Mouse (Mus musculus) cerebral cortex, adult 2 months (tissue): Measurements from ENCODE around the gene Mab21l1.

Source experiments
- WGBS: fragments of 180-500 bp; shearing (Covaris S2); methylation state at CpG from one replicate; pipeline ENCODE4 v1.1.7; 2018; 5-methylcytosine and 5-hydroxymethylcytosine counted together

Mab21l1 gene

GRCm38 (mm10) chr3:55814993-55815625, 32.8 kb downstream of the Mab21l1 start:
- 54% methylated on average over 5 of the region's 5 CpGs for WGBS

- WGBS: 51% methylated on average over 5 of the region's 5 CpGs
Observed at GRCm38 (mm10) chr3:55816096-55816495, 33.8 kb downstream of the Mab21l1 start.

GRCm38 (mm10) chr3:55816638-55817375, 34.5 kb downstream of the Mab21l1 start:
- WGBS: 49% methylated on average over 6 of the region's 6 CpGs

GRCm38 (mm10) chr3:55818082-55818481, 35.8 kb downstream of the Mab21l1 start:
- WGBS: 77% methylated on average over 2 of the region's 2 CpGs

GRCm38 (mm10) chr3:55824864-55825263, 42.6 kb downstream of the Mab21l1 start:
- WGBS: 80% methylated on average over 3 of the region's 3 CpGs

GRCm38 (mm10) chr3:55828481-55829256, 46.4 kb downstream of the Mab21l1 start:
- WGBS: 69% methylated on average over 10 of the region's 10 CpGs

- WGBS: 84% methylated on average over 5 of the region's 5 CpGs
Observed at GRCm38 (mm10) chr3:55830226-55830625, 47.9 kb downstream of the Mab21l1 start.
